Mouse (Mus musculus) thymus, postnatal 10 days (tissue): ENCODE results near the gene Fam32a.

Experiments
- DNase-seq, 2 experiments: peaks; one replicate each; pipeline ENCODE4 v3.0.0; 2021; ENCODE audit warnings: low spot score in 2 of 2

Gene Fam32a

GRCm38 (mm10) chr8:72219541-72220363 lies at the start of gene Fam32a:
Fam32a (plus strand) TSS chr8:72219730.
- peak; percentile 81 to 83 for DNase-seq

DNA sequence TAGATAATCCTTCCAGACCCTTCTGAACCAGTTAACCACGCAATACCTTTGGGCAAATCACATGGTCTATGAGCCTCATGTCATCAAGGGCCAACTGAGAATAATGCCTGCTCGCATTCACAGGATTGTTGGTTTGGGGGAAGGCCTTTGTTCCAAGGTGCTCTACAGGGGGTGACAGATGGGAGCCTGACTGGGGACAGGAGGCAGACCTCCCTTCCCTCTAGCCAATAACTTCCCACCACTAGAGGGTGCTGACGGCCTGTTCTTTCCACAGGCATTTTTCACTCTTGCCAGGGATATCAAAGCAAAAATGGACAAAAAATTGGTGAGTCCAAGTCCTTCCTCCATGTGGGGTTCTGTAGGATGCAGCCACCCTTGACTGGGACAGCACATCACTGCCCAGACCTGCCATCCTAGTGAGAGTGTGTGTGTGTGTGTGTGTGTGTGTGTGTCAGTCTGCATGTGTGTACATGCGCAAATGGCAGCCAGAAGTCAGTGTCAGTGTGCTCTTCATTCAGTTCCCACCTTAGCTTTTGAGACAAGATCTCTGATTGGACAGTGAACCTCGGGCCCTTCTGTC lies 42.1 kb upstream of the Fam32a start:
- peak; percentile 36 to 80 for DNase-seq

GRCm38 (mm10) chr8:72183554-72184202 lies 35.9 kb upstream of the Fam32a start:
- DNase-seq: no peak

DNA sequence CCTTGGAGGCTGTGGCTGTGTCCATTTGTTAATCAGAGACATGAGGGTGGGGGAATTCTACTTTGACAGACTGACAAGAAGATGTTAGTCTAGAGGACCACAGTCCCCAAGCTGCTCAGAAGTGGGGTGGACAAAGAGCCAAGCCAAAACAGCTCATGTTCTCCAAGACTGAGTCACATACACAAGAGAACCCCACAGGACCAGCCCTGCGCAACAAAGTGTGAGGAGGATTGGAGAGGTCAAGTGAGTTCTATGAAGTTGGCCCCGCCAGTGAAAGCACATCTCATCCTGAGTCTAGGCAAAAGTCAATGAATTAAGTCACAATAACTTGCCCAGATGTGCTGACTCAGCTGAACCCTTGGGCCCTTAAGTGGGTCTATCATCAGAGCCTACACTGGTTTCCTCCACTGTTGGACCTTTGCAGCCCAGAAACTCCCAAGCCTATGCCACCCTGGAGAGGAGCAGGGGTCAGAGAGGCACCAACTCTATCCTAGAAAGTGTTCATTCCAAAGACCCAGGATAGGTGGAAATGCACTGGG lies 31.7 kb upstream of the Fam32a start:
- DNase-seq: no peak

DNA sequence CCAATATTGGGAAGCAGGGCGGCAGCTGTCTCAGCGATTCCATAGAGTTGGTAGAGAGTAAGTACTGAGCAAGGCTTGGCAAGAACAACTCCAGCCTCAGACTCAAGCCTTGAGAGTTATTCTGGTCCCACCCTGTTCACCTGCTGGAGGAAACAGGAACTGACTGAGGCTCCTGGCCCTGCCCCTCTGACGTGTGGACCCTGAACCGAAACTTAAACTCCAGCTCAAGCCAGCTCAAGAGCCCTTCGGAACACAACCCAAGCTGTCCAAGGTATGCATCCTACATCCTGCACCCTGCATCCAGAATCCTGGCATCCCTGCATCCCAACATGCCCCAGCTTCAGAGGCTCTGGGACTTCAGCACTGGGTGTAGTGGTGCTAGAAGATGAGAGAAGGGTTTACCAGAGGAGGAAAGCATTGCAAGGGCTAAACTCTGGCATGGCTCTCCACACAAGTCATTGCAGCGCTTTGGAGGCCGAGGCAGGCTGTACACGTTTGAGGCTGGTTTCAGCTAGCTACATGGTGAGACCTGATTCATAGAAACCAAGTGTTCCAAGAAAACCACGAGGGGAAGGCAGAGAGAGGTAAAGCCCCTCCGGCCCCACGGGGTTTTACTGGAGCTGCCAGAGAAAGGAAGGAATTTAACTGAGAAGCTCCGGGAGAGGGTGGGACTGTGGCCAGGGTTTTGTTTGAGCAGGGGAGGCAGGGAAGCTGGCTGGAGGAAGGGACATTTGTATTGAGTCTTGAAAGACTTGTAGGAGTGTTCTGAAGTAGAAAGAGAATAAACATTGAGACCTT lies 29.9 kb upstream of the Fam32a start, which contains the start of gene Hsh2d:
Gene Hsh2d (plus strand): TSS at position 222 of the 798 bp plus-strand sequence.
- peak; percentile 31 to 66 for DNase-seq

DNA sequence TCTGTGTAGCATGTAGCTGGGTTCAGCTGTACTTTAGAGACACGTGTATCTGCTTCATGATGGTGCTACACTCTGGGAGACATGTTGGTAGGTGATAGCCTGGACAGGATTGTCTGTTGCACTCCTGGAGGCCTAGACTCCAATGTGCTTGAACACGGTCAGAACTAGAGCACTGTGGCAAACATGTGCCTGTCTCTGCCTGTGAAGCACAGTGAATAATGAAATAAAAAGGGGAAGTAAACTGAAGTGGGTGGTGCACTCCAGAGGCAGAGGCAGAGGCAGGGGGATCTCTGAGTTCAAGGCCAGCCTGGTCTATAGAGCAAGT lies 29.4 kb upstream of the Fam32a start:
- DNase-seq: no peak

GRCm38 (mm10) chr8:72192065-72192464 lies 27.5 kb upstream of the Fam32a start:
- no peak for DNase-seq

DNA sequence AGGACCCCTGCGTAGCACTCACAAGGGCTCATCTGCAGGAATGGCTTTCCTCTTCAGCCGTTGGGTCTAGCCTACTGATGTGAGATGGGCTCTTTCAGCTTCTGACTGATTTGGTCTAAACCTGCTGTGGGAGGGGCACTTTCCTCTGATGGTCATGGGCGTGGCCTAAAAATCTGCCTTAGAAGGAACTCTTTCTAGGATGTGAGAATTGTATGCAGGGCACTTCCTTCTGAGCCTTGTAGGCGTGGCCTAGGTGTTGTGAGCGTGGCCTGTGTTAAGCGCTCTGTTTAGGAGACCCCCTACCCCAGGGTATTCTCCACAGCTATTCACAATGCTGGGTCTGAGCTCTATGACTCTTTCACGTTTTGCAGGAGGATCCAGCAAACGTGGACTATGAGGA lies 21.5 kb upstream of the Fam32a start:
- no peak for DNase-seq

DNA sequence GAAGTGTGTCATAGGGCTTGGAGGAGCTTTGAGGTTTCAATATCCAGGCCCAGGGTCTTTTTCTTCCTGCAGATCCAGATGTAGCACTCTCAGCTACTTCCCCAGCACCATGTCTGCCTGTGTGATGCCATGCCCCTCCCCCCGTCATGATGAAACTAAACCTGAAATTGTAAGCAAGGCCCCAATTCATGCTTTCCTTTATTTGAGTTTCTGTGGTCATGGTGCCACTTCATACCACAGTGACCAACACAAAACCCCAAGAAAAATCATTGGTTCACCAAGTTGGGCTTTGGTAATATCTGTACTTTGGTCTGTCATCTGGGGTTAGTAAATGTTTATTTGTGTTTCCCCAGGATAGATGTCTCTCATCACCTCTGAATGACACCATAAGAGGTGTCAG lies 10.9 kb upstream of the Fam32a start:
- DNase-seq: no peak

GRCm38 (mm10) chr8:72210222-72210621 lies 9.3 kb upstream of the Fam32a start:
- DNase-seq: no peak

GRCm38 (mm10) chr8:72210710-72211109 lies 8.8 kb upstream of the Fam32a start:
- no peak for DNase-seq

GRCm38 (mm10) chr8:72211846-72212245 lies 7.7 kb upstream of the Fam32a start:
- DNase-seq: no peak

GRCm38 (mm10) chr8:72212751-72213150 lies 6.8 kb upstream of the Fam32a start, which contains the start of gene Cib3:
Cib3 (minus strand) TSS chr8:72212837.
- no peak for DNase-seq

DNA sequence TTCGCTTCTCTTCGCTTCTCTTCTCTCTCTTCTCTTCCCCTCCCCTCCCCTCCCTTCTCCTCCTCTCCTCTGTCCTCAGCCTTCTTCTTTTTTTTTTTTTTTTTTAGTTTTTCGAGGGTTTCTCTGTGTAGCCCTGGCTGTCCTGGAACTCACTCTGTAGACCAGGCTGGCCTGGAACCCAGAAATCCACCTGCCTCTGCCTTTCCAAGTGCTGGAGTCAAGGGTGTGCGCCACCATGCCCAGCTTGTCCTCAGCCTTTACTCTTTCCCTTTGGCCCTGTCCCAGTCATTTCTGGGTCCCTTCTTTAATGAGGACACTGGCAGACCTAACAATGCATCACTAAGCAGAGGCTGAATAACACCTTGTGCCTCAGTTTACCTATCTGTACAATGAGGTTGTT lies 6.0 kb upstream of the Fam32a start, which contains the start of gene Gm11034:
Gene Gm11034 (minus strand): TSS at position 101 of the 400 bp plus-strand sequence.
- no peak for DNase-seq

DNA sequence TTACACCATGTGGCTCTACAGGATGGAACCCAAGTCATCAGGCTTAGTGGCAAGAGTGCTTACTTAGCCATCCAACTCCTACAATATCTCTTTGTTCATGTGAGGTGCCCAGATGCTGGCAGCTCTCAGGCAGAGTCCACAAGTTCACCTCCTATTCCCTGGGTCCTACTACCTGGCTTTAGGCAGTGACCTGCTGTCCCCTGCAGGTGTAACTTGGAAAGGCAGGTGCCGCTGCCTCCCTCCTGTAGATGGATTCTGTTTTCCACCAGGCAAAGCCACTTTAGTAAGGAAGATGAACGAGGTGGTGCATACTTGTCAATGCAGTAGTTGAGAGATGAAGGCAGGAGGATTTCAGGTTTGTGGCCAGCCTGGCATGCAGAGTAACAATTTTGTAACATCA lies 4.5 kb upstream of the Fam32a start:
- DNase-seq: peak in 1 of 2 experiments; percentile 27

DNA sequence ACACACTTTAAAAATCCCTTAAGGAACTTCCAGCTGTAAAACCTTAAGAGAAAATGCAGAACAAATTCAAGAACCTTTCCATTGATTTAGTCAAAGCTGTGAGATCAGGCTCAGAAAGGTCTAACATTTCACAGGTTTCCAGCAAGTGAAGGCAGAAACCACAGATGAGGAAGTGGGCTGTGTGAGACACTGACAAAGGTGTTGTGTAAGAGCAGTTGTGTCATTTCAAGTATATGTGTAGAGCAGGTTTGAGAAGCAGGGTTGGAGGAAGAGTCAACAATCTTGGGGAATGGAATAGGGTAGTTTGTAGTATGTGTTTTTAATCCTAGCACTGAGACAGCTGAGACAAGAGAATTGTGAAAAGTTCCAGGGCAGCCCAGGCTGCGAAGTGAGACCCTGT lies 3.7 kb upstream of the Fam32a start:
- DNase-seq: no peak

GRCm38 (mm10) chr8:72218781-72219540 lies 569 bp upstream of the Fam32a start:
- DNase-seq: no peak

- no peak for DNase-seq
These were observed 1.2 kb downstream of the Fam32a start for GRCm38 (mm10) chr8:72220758-72221157.

DNA sequence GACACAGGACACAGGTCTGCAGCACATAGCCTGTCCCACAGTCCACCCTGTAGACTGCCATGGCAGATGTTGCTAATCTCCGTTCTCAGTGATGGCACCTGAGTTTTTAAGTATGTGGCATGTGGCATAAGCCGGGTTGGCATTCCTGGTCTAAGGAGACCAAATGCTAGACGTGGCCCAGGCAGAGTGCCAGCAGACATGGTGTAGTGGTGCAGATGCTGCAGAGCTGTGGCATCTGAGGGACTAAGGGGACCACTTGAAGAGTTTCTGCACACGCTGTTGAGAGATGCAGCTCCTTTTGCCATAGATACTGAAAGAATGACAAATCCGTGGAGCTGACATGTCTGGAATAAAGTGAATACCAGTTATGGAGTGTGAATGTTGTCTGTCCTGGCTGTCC lies 3.1 kb downstream of the Fam32a start:
- DNase-seq: no peak

- peak; percentile 97 to 98 for DNase-seq
These were observed 20.2 kb downstream of the Fam32a start, which contains the start of gene Ap1m1 for GRCm38 (mm10) chr8:72239499-72240402. Ap1m1 (plus strand) TSS chr8:72240018.
